In the genomic region with DNA sequence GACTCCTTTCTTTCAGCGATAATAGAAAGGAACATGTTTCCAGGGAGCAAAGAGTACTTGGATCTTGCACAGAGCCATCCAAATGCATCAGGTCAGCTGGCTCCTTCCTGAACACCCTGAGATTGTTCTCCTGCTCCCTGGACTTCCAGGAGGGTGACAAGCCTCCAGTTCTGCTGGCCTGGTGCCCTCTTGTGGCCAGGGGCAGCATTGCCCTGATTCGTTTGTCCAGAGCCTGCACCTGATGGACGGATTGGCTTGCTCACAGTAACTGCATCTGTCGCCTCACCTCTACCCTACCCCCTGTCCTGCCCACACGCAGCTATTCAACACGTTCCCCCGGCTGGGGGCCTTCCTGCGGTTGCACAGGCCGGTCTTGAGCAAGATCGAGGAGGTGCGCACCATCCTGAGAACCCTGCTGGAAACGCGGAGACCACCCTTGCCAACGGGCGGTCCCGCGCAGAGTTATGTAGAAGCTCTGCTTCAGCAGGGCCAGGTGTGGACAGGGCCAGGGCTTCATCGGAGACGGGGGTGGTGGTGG, we compare ENCODE assay signal across 9 mouse cellular contexts. TPM values are rescaled to one million over a fixed set of nuclear protein-coding genes. Genes with fewer than 3 reads are reported as not detected.
DNase-seq lines count a peak whose midpoint lies in the region; TF ChIP-seq lines count a peak whose summit lies in the region.
"Had no signal": no experiment of that assay in that cellular context is flagged by ENCODE, and none has a peak within 500 bp of the region (broad histone marks: within the 10 kb centered on the region; RNA-seq: fewer than 3 reads in every experiment).

No protein-coding gene starts in this region.

- intact Hi-C loops in heart, adult 2 months (cut with DNase I) = loop anchor here (2.0 kb wide), 2 partner anchors 19 to 73 kb away; no protein-coding TSS in a partner anchor

- H3K4me3 ChIP-seq in heart, adult 2 months = no peak overlapping the region
- H3K4me3 ChIP-seq in lung, adult 2 months (replicated peaks; ENCODE audit: extremely low read depth, low read depth, low read length) = no peak overlapping the region

- 35% methylated on average over 19 of the region's 19 CpGs for WGBS in heart, adult 2 months
- WGBS in lung, adult 2 months = 34% methylated on average over 19 of the region's 19 CpGs

- peak; percentile 60; the same call in 1 of the 2 replicates for TF ChIP-seq EP300 in heart, adult 2 months (IDR thresholded peaks at IDR 0.05; ENCODE audit: insufficient read depth, low read depth, low read length)

- no peaks in the 10 kb centered on the region for H3K79me2 ChIP-seq in heart, adult 2 months (replicated peaks; ENCODE audit: control insufficient read depth, insufficient read depth, low read length)

- H3K9ac ChIP-seq in heart, adult 2 months (ENCODE audit: low read depth, low read length) = no peak overlapping the region

- TF ChIP-seq CTCF in heart, adult 2 months (IDR thresholded peaks at IDR 0.05) = peak; percentile 96
- TF ChIP-seq CTCF in lung, adult 2 months (IDR thresholded peaks at IDR 0.05; ENCODE audit: insufficient read depth, low read length) = peak; percentile 99

- H3K27ac ChIP-seq in heart, adult 2 months = no peak overlapping the region

- no peaks in the 10 kb centered on the region for H3K27me3 ChIP-seq in heart, adult 2 months (ENCODE audit: control insufficient read depth, insufficient read depth, low read length)

- no peaks in the 10 kb centered on the region for H3K4me1 ChIP-seq in heart, adult 2 months (ENCODE audit: control insufficient read depth, insufficient read depth, low read length)
- no peaks in the 10 kb centered on the region for H3K4me1 ChIP-seq in lung, adult 2 months (ENCODE audit: control insufficient read depth, insufficient read depth, low read length)

- no peaks in the 10 kb centered on the region for H3K36me3 ChIP-seq in heart, adult 2 months (ENCODE audit: control insufficient read depth, insufficient read depth, low read length)

- no peak for TF ChIP-seq POLR2A in heart, adult 2 months (IDR thresholded peaks at IDR 0.05; ENCODE audit: insufficient read depth, low read depth, low read length)
- TF ChIP-seq POLR2A in lung, adult 2 months (IDR thresholded peaks at IDR 0.05; ENCODE audit: borderline replicate concordance, extremely low read depth, low read depth, low read length) = no peak

- DNase-seq in CD4-positive helper T cell, adult 2 months (ENCODE audit: low read depth, low spot score) = peak; percentile 65
- DNase-seq in ZHBTc4 (ENCODE audit: low read depth, low spot score) = peak; percentile 88
- peak; percentile 62 to 79 for DNase-seq in cerebellum, postnatal 4 days (ENCODE audit: low spot score in 2 of 2)
- DNase-seq in heart, adult 2 months = peak; percentile 77 to 85
- peak; percentile 92 for DNase-seq in kidney, postnatal 10 days
- DNase-seq in lung, adult 2 months = peak; percentile 81
- peak; percentile 72 for DNase-seq in retina, postnatal 7 days (ENCODE audit: low read depth, low spot score)
- DNase-seq in urinary bladder, adult 18-20 months (ENCODE audit: low spot score in 2 of 2) = peak; percentile 46 to 69

RNA-seq across cellular contexts. Expression of gene Cyp2w1, which starts 2.9 kb away (rescaled TPM):
- total RNA-seq in heart, adult 2 months (2021) = not detected
- not detected in 2 replicates for polyA plus RNA-seq in heart, adult 2 months (2012; rRNA removed)
- polyA plus RNA-seq in lung, adult 2 months (2012; rRNA removed) = 0.33 TPM in 1 of 2 replicates, not detected in the other
- polyA plus RNA-seq: frontal cortex, adult 2 months had no signal

RNA-seq across cellular contexts. Expression of gene Cox19, which starts 4.1 kb away (rescaled TPM):
- total RNA-seq in heart, adult 2 months (2021) = 10 to 100 TPM; 82.8 to 94.8 TPM
- polyA plus RNA-seq in heart, adult 2 months (2012; rRNA removed) = 110 and 112 TPM in 2 replicates
- polyA plus RNA-seq in lung, adult 2 months (2012; rRNA removed) = 51.7 and 61.9 TPM in 2 replicates

RNA-seq across cellular contexts. Expression of gene Gpr146, which starts 22.2 kb away (rescaled TPM):
- 10 to 100 TPM; 42.9 to 56.6 TPM for total RNA-seq in heart, adult 2 months (2021)
- polyA plus RNA-seq in heart, adult 2 months (2012; rRNA removed) = 62.4 and 77.0 TPM in 2 replicates
- 75.7 and 93.4 TPM in 2 replicates for polyA plus RNA-seq in lung, adult 2 months (2012; rRNA removed)

RNA-seq across cellular contexts. Expression of gene Adap1, which starts 29.9 kb away (rescaled TPM):
- total RNA-seq in heart, adult 2 months (2021) = 1 to 10 TPM; 1.5 to 1.7 TPM
- 2.7 and 2.8 TPM in 2 replicates for polyA plus RNA-seq in heart, adult 2 months (2012; rRNA removed)
- 12.1 and 13.8 TPM in 2 replicates for polyA plus RNA-seq in lung, adult 2 months (2012; rRNA removed)

RNA-seq across cellular contexts. Expression of gene C130050O18Rik, which starts 49.8 kb away (rescaled TPM):
- total RNA-seq in heart, adult 2 months (2021) = 1 to 10 TPM in 1 of 2 experiments, under 1 TPM in 1; 0.68 to 1.1 TPM
- polyA plus RNA-seq in heart, adult 2 months (2012; rRNA removed) = 0.98 and 1.1 TPM in 2 replicates
- 7.2 and 9.0 TPM in 2 replicates for polyA plus RNA-seq in lung, adult 2 months (2012; rRNA removed)
